Mouse (Mus musculus) left cerebral cortex, postnatal 14 days (tissue): ENCODE results near the gene Zfp36. TPM values are rescaled to one million over a fixed set of nuclear protein-coding genes. Genes with fewer than 3 reads are reported as not detected.

Experiments used
- DNase-seq, 2 experiments: peaks; one replicate each; pipeline ENCODE4 v3.0.0; 2021 to 2022; ENCODE audit warnings: low spot score in 2 of 2, mixed read lengths in 1 of 2
- intact Hi-C: fragments of 180-260 bp; cut with DNase I; formaldehyde crosslinking; loops from one replicate; pipeline ENCODE4 v1.15.1; 2025
- total RNA-seq, 2 experiments: library from RNA; stranded (reverse); gene quantifications; 2 replicates each; pipeline ENCODE4 v1.2.3; 2021

Gene Zfp36
- total RNA-seq, 2 experiments from 2014 or later, result 1.5 to 3.3 TPM

DNA sequence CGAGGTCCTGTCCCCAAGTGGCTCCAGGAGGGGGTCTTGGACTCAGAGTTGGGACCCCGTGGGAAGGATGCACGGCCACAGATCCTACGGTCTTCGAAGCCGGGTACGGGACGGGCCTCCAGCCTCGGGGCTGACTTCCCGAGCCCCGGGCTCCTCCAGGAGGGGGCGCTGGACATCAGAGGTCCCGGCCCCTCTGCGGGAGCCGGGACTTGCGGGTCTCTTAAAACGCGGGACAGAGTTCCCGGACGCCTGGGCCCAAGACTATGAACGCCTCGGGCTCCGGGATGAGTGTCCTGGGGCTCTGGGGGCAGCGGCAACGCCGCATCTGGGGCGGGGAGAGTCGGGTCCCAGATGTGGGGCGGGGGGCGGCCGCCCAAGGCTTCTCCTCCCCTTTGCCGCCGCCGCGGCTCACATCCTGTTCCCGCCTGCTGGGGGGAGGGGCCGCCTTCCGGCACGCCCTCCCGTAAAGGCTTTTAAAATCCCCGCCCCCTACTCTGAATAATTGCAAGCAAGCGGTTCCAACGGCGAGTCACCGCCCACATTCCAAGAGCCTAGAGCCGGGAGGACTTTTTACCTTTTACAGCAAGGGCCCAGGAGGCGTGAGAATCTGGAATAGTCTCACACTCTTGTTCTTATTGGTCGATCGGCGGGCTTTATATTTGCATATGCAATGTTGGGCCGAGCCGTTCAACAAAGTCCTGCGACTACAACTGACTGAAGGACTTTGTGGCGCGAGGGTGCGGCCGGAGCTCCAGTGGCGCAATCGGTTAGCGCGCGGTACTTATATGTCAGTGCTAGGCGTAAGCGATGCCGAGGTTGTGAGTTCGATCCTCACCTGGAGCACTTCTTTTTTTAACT is 7.6 kb downstream of the Zfp36 start, which contains the start of gene Plekhg2:
Gene Plekhg2, minus strand, starts transcription at position 349 of the 858 bp plus-strand sequence.
- peak; percentile 95 to 96 for DNase-seq
- intact Hi-C loops, result loop anchor here (2.0 kb wide), 1 partner anchor 14 kb away; no protein-coding TSS in a partner anchor

- intact Hi-C loops, result no loop called here
- DNase-seq, result no peak
Observed at GRCm38 (mm10) chr7:28371514-28371989, 8.5 kb downstream of the Zfp36 start.

GRCm38 (mm10) chr7:28370977-28371513 is 9.0 kb downstream of the Zfp36 start:
- no peak for DNase-seq
- intact Hi-C loops, result no loop called here

DNA sequence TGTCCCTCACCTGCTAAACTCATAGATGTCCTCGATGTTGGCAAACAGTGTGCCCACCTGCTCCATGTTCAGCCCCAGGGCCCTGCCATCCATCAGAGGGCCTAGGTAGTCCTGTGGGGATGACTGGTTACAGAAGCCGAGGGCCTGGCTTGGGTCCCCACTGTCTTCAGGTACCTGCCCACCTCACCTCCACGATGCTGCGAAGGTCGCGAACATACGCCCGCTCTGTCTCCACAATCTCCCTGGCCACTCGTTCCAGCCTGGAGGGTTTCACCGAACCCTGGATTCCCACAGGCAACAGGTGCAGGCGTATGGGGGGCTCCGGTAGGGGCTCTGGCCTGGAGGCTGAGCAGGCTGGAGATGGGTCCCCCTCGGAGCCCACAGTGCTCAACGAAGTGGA is 10.0 kb downstream of the Zfp36 start:
- no peak for DNase-seq
- intact Hi-C loops, result no loop called here

DNA sequence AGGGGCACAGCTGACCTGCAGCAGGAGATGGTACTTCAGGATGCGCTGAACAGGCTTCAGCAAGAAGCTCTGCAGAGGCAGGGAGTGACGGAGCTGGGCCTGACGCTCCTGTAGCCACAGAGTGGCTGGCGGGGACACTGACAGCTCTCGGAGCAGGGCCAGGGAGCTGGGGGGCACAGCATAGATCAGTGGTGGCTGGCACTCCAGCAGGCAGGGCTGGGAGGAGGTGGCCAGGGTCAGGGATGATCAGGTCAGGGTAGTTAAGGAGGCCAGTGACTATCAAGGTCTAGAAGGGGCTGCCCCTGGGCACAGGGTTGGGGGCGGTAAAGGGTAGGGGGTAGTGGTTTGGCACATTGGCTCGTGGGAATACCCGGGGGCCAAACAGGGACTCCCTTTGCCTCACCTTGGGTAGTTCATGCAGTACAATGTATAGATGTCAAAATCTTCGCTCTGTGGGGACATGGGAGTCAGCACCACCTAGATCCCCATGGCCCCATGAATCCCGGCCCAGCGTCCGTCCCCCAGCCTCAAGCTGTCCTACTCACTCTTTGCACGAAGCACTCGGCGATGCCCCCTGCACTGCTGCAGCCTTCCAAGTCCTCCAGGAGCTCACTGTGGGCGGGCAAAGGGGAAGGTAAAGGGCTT is 11.7 kb downstream of the Zfp36 start:
- intact Hi-C loops, result no loop called here

GRCm38 (mm10) chr7:28367663-28368275 is 12.3 kb downstream of the Zfp36 start:
- intact Hi-C loops, result no loop called here
- DNase-seq, result no peak

More for the DNA sequence above, 11.7 kb downstream of the Zfp36 start:
- DNase-seq, result no peak

- intact Hi-C loops, result no loop called here
- DNase-seq, result no peak
Observed at GRCm38 (mm10) chr7:28362441-28363060, 17.5 kb downstream of the Zfp36 start.

GRCm38 (mm10) chr7:28361647-28362341 is 18.3 kb downstream of the Zfp36 start:
- intact Hi-C loops, result no loop called here

GRCm38 (mm10) chr7:28360291-28360690 is 19.8 kb downstream of the Zfp36 start:
- intact Hi-C loops, result no loop called here
- DNase-seq, result no peak

More at GRCm38 (mm10) chr7:28361647-28362341, 18.3 kb downstream of the Zfp36 start:
- DNase-seq, result no peak

GRCm38 (mm10) chr7:28359854-28360253 is 20.2 kb downstream of the Zfp36 start:
- DNase-seq, result no peak
- intact Hi-C loops, result no loop called here

DNA sequence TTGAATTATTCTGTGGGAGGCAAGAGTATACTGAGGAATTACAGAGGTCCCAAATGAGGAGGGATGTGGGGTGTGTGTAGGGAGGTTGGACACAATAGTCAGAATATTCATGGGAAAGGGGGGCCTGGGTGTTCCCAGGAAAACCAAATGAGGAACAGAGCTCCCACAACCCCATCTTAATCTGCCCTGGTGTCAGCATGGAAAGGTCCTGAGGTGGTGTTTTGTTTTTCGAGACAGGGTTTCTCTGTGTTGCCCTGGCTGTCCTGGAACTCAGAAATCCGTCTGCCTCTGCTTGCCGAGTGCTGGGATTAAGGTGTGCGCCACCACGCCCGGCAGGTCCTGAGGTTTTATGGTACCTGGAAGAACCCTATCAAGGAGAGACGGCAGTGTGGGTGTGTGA is 21.6 kb downstream of the Zfp36 start:
- intact Hi-C loops, result no loop called here
- no peak for DNase-seq

DNA sequence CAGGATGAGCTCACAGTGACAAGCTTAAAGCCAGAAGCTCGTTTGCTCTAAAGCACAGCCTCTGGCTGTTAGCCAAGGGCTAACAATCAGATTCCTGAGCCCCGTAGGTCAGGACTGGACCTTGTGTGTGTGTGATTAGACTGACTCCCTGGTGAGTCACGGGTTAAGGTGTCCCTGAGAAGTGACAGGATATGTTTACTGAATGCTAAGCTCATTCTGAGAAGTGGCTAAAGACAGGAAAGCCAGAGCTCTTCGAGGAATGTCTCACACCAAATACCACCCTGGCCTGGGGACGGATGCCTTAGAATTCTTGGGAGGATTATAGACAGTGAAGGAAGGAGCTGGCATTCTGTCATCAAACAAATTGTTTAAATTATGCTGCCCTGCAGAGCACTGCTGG is 22.1 kb downstream of the Zfp36 start:
- intact Hi-C loops, result no loop called here
- no peak for DNase-seq

DNA sequence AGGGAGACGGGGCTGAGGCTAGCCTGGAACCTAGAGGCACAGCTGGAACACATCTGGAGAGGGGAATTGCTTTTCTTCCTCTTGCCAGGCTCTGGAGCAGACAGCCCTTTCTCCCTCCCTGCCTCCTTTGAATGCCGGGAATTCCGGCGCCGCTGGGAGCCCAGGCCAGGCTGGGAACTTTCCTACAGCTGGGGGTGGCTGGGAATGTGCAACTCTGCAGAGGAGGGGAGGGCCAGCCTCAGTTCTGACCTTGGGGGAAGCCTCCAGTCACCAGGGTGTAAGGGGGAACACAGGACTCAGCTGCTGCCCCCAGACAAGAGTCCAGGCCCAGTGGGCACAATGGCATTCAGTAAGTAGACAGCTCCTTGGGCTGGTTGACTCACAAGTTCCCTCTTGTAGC is 23.1 kb downstream of the Zfp36 start:
- intact Hi-C loops, result no loop called here
- DNase-seq, result no peak

GRCm38 (mm10) chr7:28355221-28355620 is 24.8 kb downstream of the Zfp36 start:
- intact Hi-C loops, result no loop called here
- no peak for DNase-seq

- no peak for DNase-seq
- intact Hi-C loops, result no loop called here
Observed at GRCm38 (mm10) chr7:28354596-28354995, 25.5 kb downstream of the Zfp36 start.

- DNase-seq, result no peak
- intact Hi-C loops, result no loop called here
Observed at GRCm38 (mm10) chr7:28354113-28354581, 25.9 kb downstream of the Zfp36 start.

- no peak for DNase-seq
- intact Hi-C loops, result no loop called here
Observed at GRCm38 (mm10) chr7:28353267-28353666, 26.8 kb downstream of the Zfp36 start.

DNA sequence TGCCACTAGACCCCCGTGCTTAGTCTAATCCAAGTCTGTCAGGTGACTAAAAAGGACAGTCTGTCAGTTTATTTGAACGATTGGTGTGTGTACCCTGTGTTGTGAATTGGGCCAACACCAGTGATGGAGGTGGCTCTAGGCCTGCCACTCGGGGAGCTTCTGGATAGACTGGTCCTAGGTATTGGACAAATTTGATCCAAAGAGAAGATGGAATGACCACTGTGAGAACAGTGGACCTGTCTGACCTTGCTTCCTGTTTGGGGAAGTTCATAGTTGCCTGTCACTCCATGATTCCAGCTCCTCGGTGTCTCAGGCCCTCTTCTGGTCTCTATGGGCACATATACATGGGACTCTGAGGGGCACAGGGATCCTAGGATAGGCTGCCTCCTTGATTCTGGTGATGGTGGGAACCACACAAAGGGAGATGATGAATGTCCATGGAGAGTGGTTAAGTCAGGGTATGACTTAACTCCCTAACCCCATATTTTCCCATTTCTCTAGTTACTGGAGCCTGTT is 28.3 kb downstream of the Zfp36 start:
- DNase-seq, result no peak
- intact Hi-C loops, result no loop called here
